Mouse (Mus musculus) testis, adult 2 months (tissue): ENCODE results near the gene Psmc3ip.

ENCODE experiments used
- CTCF ChIP-seq: fragments of 200-500 bp; IDR thresholded peaks from 2 replicates; pipeline ENCODE4 v1.5.1; 2012; ENCODE audit warnings: low read depth, mild to moderate bottlenecking, inconsistent platforms, low read length, moderate library complexity; ENCODE audit not compliant: control insufficient read depth, insufficient read depth, insufficient replicate concordance
- POLR2A ChIP-seq: fragments of 200-500 bp; IDR thresholded peaks from 2 replicates; pipeline ENCODE4 v1.6.1; 2012; ENCODE audit warnings: low read depth, mild to moderate bottlenecking, inconsistent platforms, low read length, moderate library complexity; ENCODE audit not compliant: control insufficient read depth

DNA sequence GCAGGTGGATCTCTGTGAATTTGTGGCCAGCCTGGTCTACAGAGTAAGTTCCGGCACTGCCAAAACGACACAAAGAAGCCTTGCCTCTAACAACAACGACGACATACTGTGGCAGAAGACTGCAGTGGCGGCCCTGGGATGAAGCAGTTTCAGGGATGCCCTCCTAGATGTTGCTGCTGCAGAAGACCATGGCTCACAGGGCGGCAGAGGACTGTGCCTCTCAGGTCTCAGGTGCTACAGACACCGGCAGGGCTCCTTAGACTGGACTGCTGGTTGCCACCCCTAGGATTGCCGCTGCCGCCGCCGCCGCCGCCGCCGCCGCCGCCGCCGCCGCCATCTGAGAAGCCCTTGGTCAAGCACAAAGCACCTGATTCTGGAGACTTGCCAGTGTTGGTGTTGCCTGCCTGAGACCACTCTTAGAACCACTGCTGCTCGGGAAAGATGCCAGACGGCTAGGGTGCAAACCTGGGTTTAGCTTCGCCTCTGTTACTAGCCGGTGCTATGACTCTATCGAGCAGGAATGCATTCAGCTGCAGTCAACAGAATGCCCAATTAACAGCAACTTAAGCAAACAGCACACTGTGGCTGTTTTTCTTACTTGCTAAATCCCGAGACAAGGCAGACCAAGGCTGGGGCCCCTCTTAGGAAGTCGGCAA is 45.1 kb upstream of the Psmc3ip start:
- TF ChIP-seq CTCF: no peak
- no peak for TF ChIP-seq POLR2A
